Mouse (Mus musculus) MEL (cell line): Measurements from ENCODE around the gene Bmp2k. TPM values are rescaled to one million over a fixed set of nuclear protein-coding genes. Genes with fewer than 3 reads are reported as not detected.

Experiments
- DNase-seq: peaks from one replicate; pipeline ENCODE4 v3.0.0; 2011; ENCODE audit warnings: low read depth, low spot score
- H3K27ac ChIP-seq: 2 replicates; pipeline ENCODE4 v1.5.1; 2012; ENCODE audit warnings: low read depth, mild to moderate bottlenecking, control low read depth, low read length, moderate library complexity; ENCODE audit not compliant: control insufficient read depth
- H3K27me3 ChIP-seq, 2 experiments: fragments of 150-350 bp in 1 of 2; sonication (generic) in 1 of 2; 2 replicates each; pipeline ENCODE4 v1.6.1; 2012; ENCODE audit warnings: low read length in 2 of 2, mild to moderate bottlenecking in 2 of 2, improper control_type of control experiment in 1 of 2, moderate library complexity in 1 of 2; ENCODE audit not compliant: insufficient read depth in 2 of 2, control insufficient read depth in 1 of 2
- H3K36me3 ChIP-seq, 2 experiments: 2 replicates each; pipeline ENCODE4 v1.6.1; 2012 to 2014; ENCODE audit warnings: low read length in 2 of 2, improper control_type of control experiment in 1 of 2, inconsistent platforms in 1 of 2, mild to moderate bottlenecking in 1 of 2; ENCODE audit not compliant: insufficient read depth in 2 of 2, control insufficient read depth in 1 of 2
- H3K4me1 ChIP-seq, 2 experiments: fragments of 150-350 bp in 1 of 2; sonication (generic) in 1 of 2; 2 replicates each; pipeline ENCODE4 v1.6.1; 2012; ENCODE audit warnings: low read length in 2 of 2, improper control_type of control experiment in 1 of 2, mild to moderate bottlenecking in 1 of 2; ENCODE audit not compliant: insufficient read depth in 2 of 2, control insufficient read depth in 1 of 2
- H3K4me3 ChIP-seq, 2 experiments: fragments of 150-350 bp in 1 of 2; sonication (generic) in 1 of 2; 2 replicates each; pipeline ENCODE4 v1.5.1; 2012; ENCODE audit warnings: low read depth in 2 of 2, low read length in 2 of 2, mild to moderate bottlenecking in 2 of 2, moderate library complexity in 2 of 2, control low read depth in 1 of 2, improper control_type of control experiment in 1 of 2; ENCODE audit not compliant: control insufficient read depth in 1 of 2, insufficient read depth in 1 of 2
- H3K79me2 ChIP-seq: 2 replicates; pipeline ENCODE4 v1.6.1; 2012; ENCODE audit warnings: mild to moderate bottlenecking, low read length, moderate library complexity; ENCODE audit not compliant: control insufficient read depth, poor library complexity, insufficient read depth
- H3K9ac ChIP-seq: 2 replicates; pipeline ENCODE4 v1.6.1; 2012; ENCODE audit warnings: low read depth, mild to moderate bottlenecking, control low read depth, low read length, moderate library complexity; ENCODE audit not compliant: control insufficient read depth, poor library complexity, severe bottlenecking
- H3K9me3 ChIP-seq: fragments of 150-350 bp; sonication (generic); replicated peaks from 2 replicates; pipeline ENCODE4 v1.6.1; 2012; ENCODE audit warnings: mild to moderate bottlenecking, low read length, improper control_type of control experiment, moderate library complexity; ENCODE audit not compliant: insufficient read depth
- BHLHE40 ChIP-seq: IDR thresholded peaks from 2 replicates; pipeline ENCODE4 v1.6.1; 2012; ENCODE audit warnings: low read depth, mild to moderate bottlenecking, inconsistent platforms, low read length, improper control_type of control experiment, borderline replicate concordance
- CHD1 ChIP-seq: IDR thresholded peaks from 2 replicates; pipeline ENCODE4 v1.6.1; 2012; ENCODE audit warnings: low read depth, mild to moderate bottlenecking, inconsistent platforms, low read length, improper control_type of control experiment
- CTCF ChIP-seq, 3 experiments: IDR thresholded peaks in 2 of 3; conservative IDR thresholded peaks in 1 of 3; 2 replicates each; pipeline ENCODE4 v1.5.1; 2011 to 2012; ENCODE audit warnings: low read length in 3 of 3, low read depth in 2 of 3, mild to moderate bottlenecking in 2 of 3, improper control_type of control experiment in 1 of 3, inconsistent platforms in 1 of 3, mixed read lengths in 1 of 3, moderate library complexity in 1 of 3; ENCODE audit not compliant: control insufficient read depth in 1 of 3, insufficient read depth in 1 of 3, poor library complexity in 1 of 3, severe bottlenecking in 1 of 3
- E2F4 ChIP-seq: IDR thresholded peaks from 2 replicates; pipeline ENCODE4 v1.6.1; 2011; ENCODE audit warnings: low read depth, low read length, improper control_type of control experiment, borderline replicate concordance
- ELF1 ChIP-seq: IDR thresholded peaks from 2 replicates; pipeline ENCODE4 v1.6.1; 2014; ENCODE audit warnings: low read depth, mild to moderate bottlenecking, inconsistent platforms, low read length, improper control_type of control experiment, moderate library complexity
- EP300 ChIP-seq, 2 experiments: IDR thresholded peaks; 2 replicates each; pipeline ENCODE4 v1.6.1; 2011; ENCODE audit warnings: improper control_type of control experiment in 2 of 2, low read length in 2 of 2, low read depth in 1 of 2, mild to moderate bottlenecking in 1 of 2
- ETS1 ChIP-seq: IDR thresholded peaks from 2 replicates; pipeline ENCODE4 v1.6.1; 2012; ENCODE audit warnings: low read depth, mild to moderate bottlenecking, inconsistent platforms, low read length, improper control_type of control experiment, moderate library complexity
- GABPA ChIP-seq: IDR thresholded peaks from 2 replicates; pipeline ENCODE4 v1.6.1; 2012; ENCODE audit warnings: low read depth, mild to moderate bottlenecking, inconsistent platforms, low read length, improper control_type of control experiment, moderate library complexity
- GATA1 ChIP-seq: IDR thresholded peaks from 2 replicates; pipeline ENCODE4 v1.6.1; 2011; ENCODE audit warnings: low read depth, low read length, improper control_type of control experiment
- HCFC1 ChIP-seq: IDR thresholded peaks from 2 replicates; pipeline ENCODE4 v1.6.1; 2012; ENCODE audit warnings: low read depth, mild to moderate bottlenecking, inconsistent platforms, low read length, improper control_type of control experiment, moderate library complexity
- JUND ChIP-seq: IDR thresholded peaks from 2 replicates; pipeline ENCODE4 v1.6.1; 2011; ENCODE audit warnings: low read depth, mild to moderate bottlenecking, improper control_type of control experiment, low read length
- KAT2A ChIP-seq: conservative IDR thresholded peaks from 2 replicates; pipeline ENCODE4 v1.6.1; 2012; ENCODE audit warnings: low read depth, low read length, improper control_type of control experiment, inconsistent platforms
- MAZ ChIP-seq: IDR thresholded peaks from 2 replicates; pipeline ENCODE4 v1.6.1; 2012; ENCODE audit warnings: low read depth, mild to moderate bottlenecking, inconsistent platforms, low read length, improper control_type of control experiment
- MEF2A ChIP-seq: IDR thresholded peaks from 2 replicates; pipeline ENCODE4 v1.6.1; 2014; ENCODE audit warnings: low read depth, mild to moderate bottlenecking, inconsistent platforms, low read length, improper control_type of control experiment; ENCODE audit not compliant: poor library complexity, insufficient replicate concordance, severe bottlenecking; ENCODE audit errors: extremely low read depth
- MXI1 ChIP-seq: IDR thresholded peaks from 2 replicates; pipeline ENCODE4 v1.6.1; 2011; ENCODE audit warnings: mild to moderate bottlenecking, low read depth, low read length, improper control_type of control experiment
- MYB ChIP-seq: IDR thresholded peaks from 2 replicates; pipeline ENCODE4 v1.6.1; 2011; ENCODE audit warnings: mild to moderate bottlenecking, low read depth, low read length, improper control_type of control experiment
- MYC ChIP-seq: IDR thresholded peaks from 2 replicates; pipeline ENCODE4 v1.6.1; 2011; ENCODE audit warnings: low read depth, mild to moderate bottlenecking, low read length, improper control_type of control experiment, moderate library complexity
- NELFE ChIP-seq: IDR thresholded peaks from 2 replicates; pipeline ENCODE4 v1.6.1; 2011; ENCODE audit warnings: low read depth, low read length, improper control_type of control experiment
- POLR2A ChIP-seq, 2 experiments: IDR thresholded peaks; 2 replicates each; pipeline ENCODE4 v1.6.1; 2011 to 2012; ENCODE audit warnings: low read length in 2 of 2, mild to moderate bottlenecking in 2 of 2, control low read depth in 1 of 2, improper control_type of control experiment in 1 of 2, low read depth in 1 of 2, moderate library complexity in 1 of 2; ENCODE audit not compliant: control insufficient read depth in 1 of 2, insufficient read depth in 1 of 2, poor library complexity in 1 of 2
- SIN3A ChIP-seq: IDR thresholded peaks from 2 replicates; pipeline ENCODE4 v1.6.1; 2012; ENCODE audit warnings: low read length, improper control_type of control experiment, inconsistent platforms
- TBP ChIP-seq: IDR thresholded peaks from 2 replicates; pipeline ENCODE4 v1.8.0; 2011; ENCODE audit warnings: low read depth, low read length, improper control_type of control experiment
- UBTF ChIP-seq: IDR thresholded peaks from 2 replicates; pipeline ENCODE4 v1.6.1; 2012; ENCODE audit warnings: low read depth, mild to moderate bottlenecking, inconsistent platforms, low read length, improper control_type of control experiment, moderate library complexity, borderline replicate concordance; ENCODE audit not compliant: insufficient read depth
- USF1 ChIP-seq: IDR thresholded peaks from 2 replicates; pipeline ENCODE4 v1.6.1; 2014; ENCODE audit warnings: low read depth, mild to moderate bottlenecking, inconsistent platforms, low read length, improper control_type of control experiment, moderate library complexity
- ZC3H11A ChIP-seq: IDR thresholded peaks from 2 replicates; pipeline ENCODE4 v1.6.1; 2012; ENCODE audit warnings: low read depth, mild to moderate bottlenecking, inconsistent platforms, low read length, improper control_type of control experiment
- ZMIZ1 ChIP-seq: IDR thresholded peaks from 2 replicates; pipeline ENCODE4 v1.6.1; 2012; ENCODE audit warnings: low read depth, mild to moderate bottlenecking, inconsistent platforms, low read length, improper control_type of control experiment, moderate library complexity
- polyA plus RNA-seq, 2 experiments: library from polyadenylated mRNA; stranded (reverse) in 1 of 2; unstranded in 1 of 2; fragments of >175 nt in 1 of 2; fragments of >200 nt in 1 of 2; gene quantifications; 2 replicates each; pipeline versions ENCODE4 v1.2.1 to v1.2.4; 2012; ENCODE audit warnings: low replicate concordance in 2 of 2, low read depth in 1 of 2; ENCODE audit not compliant: insufficient read length in 2 of 2, insufficient read depth in 1 of 2, missing spikeins in 1 of 2
- total RNA-seq: library from RNA; depleted of rRNA; stranded (reverse); fragments of 300-350 nt; gene quantifications from 2 replicates; pipeline ENCODE4 v1.2.3, GENCODE M21; 2012

Bmp2k gene
- total and polyA plus RNA-seq, 3 experiments = 10.8 to 16.3 TPM; not detected in 1

DNA sequence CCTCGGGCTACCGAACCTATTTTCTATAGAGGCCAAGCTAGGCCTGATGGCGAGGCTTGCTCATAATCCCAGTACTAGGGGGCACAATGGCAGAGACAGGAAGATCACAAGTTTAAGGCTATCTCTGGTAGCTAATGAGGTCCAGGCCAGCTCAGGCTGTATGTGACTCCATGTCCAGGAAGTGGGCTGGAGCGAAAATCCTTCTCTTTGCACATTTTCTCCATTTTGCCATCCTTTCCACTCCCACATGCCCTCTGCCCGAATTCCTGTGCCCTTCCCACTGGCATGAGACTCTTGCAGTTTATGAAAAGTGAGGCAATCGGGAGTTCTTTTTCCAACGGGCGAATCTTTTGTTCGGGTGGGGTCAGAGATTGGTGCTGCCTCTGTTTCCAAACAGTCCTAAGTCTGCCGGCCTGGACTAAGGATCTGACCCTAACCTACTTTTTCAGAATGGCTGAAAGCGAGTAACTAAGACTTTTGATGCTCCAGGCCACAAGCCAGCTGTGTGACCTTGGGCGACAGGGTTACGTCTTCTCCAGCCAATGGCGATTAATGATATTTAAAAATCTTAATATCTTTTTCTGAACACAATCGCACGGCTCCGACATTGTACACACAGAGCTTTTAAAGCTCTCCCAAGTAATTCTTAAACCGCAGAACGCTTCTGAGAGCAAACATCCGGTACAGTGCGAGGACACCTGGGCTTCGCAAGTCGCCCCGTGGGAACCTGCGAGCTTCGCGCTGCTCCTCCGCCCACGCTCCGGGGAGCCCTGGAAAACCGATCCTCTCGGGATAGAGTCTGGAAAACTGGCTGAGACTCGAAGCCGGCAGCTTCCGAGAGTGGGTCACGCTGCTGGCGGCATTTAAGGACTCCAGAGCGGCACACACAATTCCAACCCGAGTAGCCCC is 834 bp upstream of the Bmp2k start:
- no peaks in the 10 kb centered on the region for H3K27me3 ChIP-seq
- peak overlapping the region; percentile 78 to 88 for H3K4me3 ChIP-seq
- H3K9me3 ChIP-seq = no peaks in the 10 kb centered on the region
- H3K27ac ChIP-seq = peak overlapping the region; percentile 89
- peak overlapping the region; percentile 98 for H3K9ac ChIP-seq
- DNase-seq = peak; percentile 69
- peaks cover 5 to 35% of the 10 kb centered on the region in 2 experiments; a peak in 3 of 4 replicates for H3K4me1 ChIP-seq
- TF ChIP-seq E2F4 (no peak), ZMIZ1 (no peak), HCFC1 (no peak; the same call in 1 of the 2 replicates), SIN3A (no peak; the same call in 1 of the 2 replicates), ELF1 (no peak), USF1 (no peak), KAT2A (no peak), MYB (no peak), MAZ (peak; percentile 34; the same call in 1 of the 2 replicates), MEF2A (no peak), NELFE (no peak), ZC3H11A (no peak), JUND (no peak), CHD1 (no peak), POLR2A (IDR thresholded peaks at IDR 0.05; ENCODE audit: control insufficient read depth in 1 of 2, insufficient read depth in 1 of 2, low read depth in 1 of 2, low read length in 2 of 2, poor library complexity in 1 of 2) (no peak), MYC (peak; percentile 64; the same call in 1 of the 2 replicates), GABPA (no peak)
- H3K79me2 ChIP-seq = peaks cover 46% of the 10 kb centered on the region
- H3K36me3 ChIP-seq = peaks cover 0 to 29% of the 10 kb centered on the region in 2 experiments; a peak in 2 of 4 replicates

DNA sequence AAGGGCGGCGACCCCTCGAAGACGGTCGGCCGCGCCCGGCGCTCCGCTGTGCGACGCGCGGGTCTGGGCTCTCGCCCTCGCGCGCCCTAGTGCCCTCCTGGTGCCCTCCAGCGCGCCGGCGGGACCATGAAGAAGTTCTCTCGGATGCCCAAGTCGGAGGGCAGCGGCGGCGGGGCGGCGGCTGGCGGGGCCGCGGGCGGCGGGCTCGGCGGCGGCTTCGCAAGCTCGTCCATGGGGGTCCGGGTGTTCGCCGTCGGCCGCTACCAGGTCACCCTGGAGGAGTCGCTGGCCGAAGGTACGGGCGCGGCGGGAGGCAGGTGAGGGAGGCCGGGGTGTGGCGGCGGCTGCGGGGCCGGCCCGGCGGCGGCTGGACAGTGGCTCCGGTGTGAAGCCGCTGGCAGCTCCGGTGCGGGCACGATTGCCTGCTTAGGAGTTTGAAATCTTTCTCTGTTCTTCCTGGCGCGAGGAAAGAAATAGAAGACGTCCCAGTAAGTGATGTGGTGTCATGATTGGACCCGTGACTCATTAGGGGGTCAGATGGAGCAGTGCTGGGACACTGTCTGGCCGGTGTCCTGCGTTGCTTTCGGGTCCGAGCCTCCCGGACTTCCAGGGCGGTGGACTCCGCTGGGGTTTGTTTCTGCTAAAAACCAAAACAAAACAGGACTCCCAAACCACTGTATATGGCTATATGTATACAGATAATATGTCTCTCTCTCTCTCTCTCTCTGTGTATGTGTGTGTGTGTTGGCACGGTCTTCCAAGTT is 495 bp downstream of the Bmp2k start:
- H3K36me3 ChIP-seq = peaks cover 0 to 35% of the 10 kb centered on the region in 2 experiments; a peak in 2 of 4 replicates
- peak overlapping the region; percentile 90 for H3K27ac ChIP-seq
- H3K4me3 ChIP-seq = peak overlapping the region; percentile 90 to 94
- DNase-seq = peak; percentile 83
- H3K4me1 ChIP-seq = peaks cover 5 to 39% of the 10 kb centered on the region in 2 experiments; a peak in 3 of 4 replicates
- H3K27me3 ChIP-seq = no peaks in the 10 kb centered on the region
- H3K9ac ChIP-seq = peak overlapping the region; percentile 89
- H3K9me3 ChIP-seq = no peaks in the 10 kb centered on the region
- H3K79me2 ChIP-seq = peaks cover 58% of the 10 kb centered on the region
- TF ChIP-seq GATA1 (no peak), HCFC1 (peak; percentile 19; the same call in 1 of the 2 replicates), TBP (peak; percentile 61; the same call in 1 of the 2 replicates), POLR2A (IDR thresholded peaks at IDR 0.05; ENCODE audit: control insufficient read depth in 1 of 2, insufficient read depth in 1 of 2, low read depth in 1 of 2, low read length in 2 of 2, poor library complexity in 1 of 2) (peak; percentile 4 to 57; a peak in 1 of 4 replicates), MAZ (no peak), SIN3A (peak; percentile 93), CTCF (IDR thresholded peaks at IDR 0.05 in 2 of 3, conservative IDR thresholded peaks at IDR 0.05 in 1 of 3; ENCODE audit: control insufficient read depth in 1 of 3, insufficient read depth in 1 of 3, low read depth in 2 of 3, low read length in 3 of 3, poor library complexity in 1 of 3, severe bottlenecking in 1 of 3) (no peak), ELF1 (no peak), EP300 (IDR thresholded peaks at IDR 0.05; ENCODE audit: low read depth in 1 of 2, low read length in 2 of 2) (0 out of 4 replicates have a peak, but pooled peaks of 1 of the 2 experiments have one; percentile 25), ETS1 (peak; percentile 60), MXI1 (no peak; the same call in 1 of the 2 replicates), NELFE (peak; percentile 30; the same call in 1 of the 2 replicates), BHLHE40 (peak; percentile 70; the same call in 1 of the 2 replicates), ZMIZ1 (no peak), USF1 (no peak), UBTF (0 out of 2 replicates have a peak, but pooled peaks have one; percentile 54), GABPA (no peak)
